Mouse (Mus musculus) gastrocnemius, adult 2 months (tissue): ENCODE measurements around the gene Hoxd9. TPM values are rescaled to one million over a fixed set of nuclear protein-coding genes. Genes with fewer than 3 reads are reported as not detected.

Experiments used
- DNase-seq: peaks from one replicate; pipeline ENCODE4 v3.0.0; 2022
- H3K27ac ChIP-seq: fragments of 200-600 bp; 2 replicates; pipeline ENCODE4 v1.8.1; 2022; ENCODE audit warnings: mild to moderate bottlenecking
- H3K4me3 ChIP-seq: fragments of 200-600 bp; 2 replicates; pipeline ENCODE4 v1.8.1; 2022; ENCODE audit warnings: mild to moderate bottlenecking, moderate library complexity
- CTCF ChIP-seq: fragments of 200-600 bp; IDR thresholded peaks from 2 replicates; pipeline ENCODE4 v1.8.1; 2022; ENCODE audit warnings: antibody characterized with exemption, mild to moderate bottlenecking, moderate library complexity
- intact Hi-C: fragments of 180-260 bp; cut with DNase I; formaldehyde crosslinking; loops from one replicate; pipeline ENCODE4 v1.15.1; 2025
- microRNA-seq: library from miRNA; unstranded; fragments of <30 nt; microRNA quantifications from one replicate; pipeline ENCODE4 v1.2.0, GENCODE M21; 2021
- total RNA-seq, 2 experiments: library from RNA; stranded (reverse); gene quantifications; 2 replicates each; pipeline ENCODE4 v1.2.3; 2021

Hoxd9 gene
- total RNA-seq, 2 experiments from 2014 or later: 15.8 to 19.1 TPM

- Histone ChIP-seq H3K27ac (no peak overlapping the region), H3K4me3 (no peak overlapping the region)
- DNase-seq: no peak
- TF ChIP-seq CTCF: no peak
- intact Hi-C loops: no loop called here
These were observed 41.9 kb downstream of the Hoxd9 start for GRCm38 (mm10) chr2:74739476-74739800.

DNA sequence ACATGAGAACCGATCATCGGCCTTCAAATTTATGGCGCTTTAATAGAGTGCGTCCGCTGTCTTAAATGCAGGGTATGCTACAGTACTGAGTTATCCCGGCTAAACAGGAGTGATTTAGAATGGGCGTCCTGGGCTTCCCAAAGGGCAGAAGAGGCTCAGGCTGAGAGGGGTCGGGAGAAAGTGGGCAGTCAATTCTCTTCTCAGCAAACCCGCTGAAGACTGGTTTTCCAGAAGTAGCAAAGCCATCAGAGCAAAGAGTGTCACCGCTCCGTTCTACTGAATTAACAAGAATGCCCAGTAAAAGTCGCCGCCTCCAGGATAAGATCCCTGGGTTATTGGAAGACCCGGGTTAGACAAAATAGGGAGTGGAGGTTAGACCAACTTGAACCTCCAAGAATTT lies 42.3 kb downstream of the Hoxd9 start:
- H3K4me3 ChIP-seq: peak overlapping the region; percentile 68
- intact Hi-C loops: no loop called here
- no peak for TF ChIP-seq CTCF

DNA sequence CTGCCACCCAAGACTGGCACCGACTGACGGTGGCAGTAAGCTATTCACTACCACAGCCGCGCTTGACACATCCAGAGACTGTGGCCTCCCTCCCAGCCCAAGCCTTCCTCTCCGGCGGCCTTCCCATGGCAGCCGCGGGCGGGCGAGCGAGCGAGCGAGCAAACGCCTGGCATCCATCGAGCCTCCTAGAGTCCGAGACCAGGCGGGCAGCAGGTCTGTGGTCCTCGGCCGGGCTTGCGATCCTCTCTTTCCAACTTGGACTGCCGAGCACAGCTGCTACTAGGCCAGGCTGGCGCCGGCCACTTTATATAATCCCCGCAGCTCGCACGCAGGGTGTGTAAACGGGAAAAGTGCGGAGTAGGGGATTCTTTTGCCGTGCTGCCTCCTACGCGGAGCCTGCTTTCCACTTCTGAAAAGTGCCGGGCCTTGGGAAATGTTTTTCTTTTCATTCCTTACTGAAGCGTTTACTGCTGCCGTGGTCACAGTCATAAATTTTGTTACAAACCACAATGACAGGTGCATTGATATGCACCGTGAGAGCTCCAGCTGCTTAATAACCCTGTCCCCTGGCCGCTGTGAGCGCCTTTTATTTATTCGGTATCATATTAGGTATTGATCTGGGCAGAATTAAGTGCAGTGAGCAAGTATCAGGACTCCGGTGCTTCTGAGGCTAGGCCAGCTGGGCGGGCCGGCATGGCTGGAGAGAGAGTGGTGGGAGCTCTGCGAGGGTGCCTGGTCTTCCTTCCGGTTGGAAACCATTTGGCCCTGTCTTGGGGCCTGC lies 43.0 kb downstream of the Hoxd9 start:
- Histone ChIP-seq H3K27ac (peak overlapping the region; percentile 38; the same call in 1 of the 2 replicates), H3K4me3 (peak overlapping the region; percentile 68)
- intact Hi-C loops: no loop called here
- TF ChIP-seq CTCF: no peak
- peak; percentile 56 for DNase-seq

More for the DNA sequence above, 42.3 kb downstream of the Hoxd9 start:
- DNase-seq: no peak
- H3K27ac ChIP-seq: no peak overlapping the region; the same call in 1 of the 2 replicates

- intact Hi-C loops: no loop called here
- DNase-seq: no peak
- H3K27ac ChIP-seq: no peak overlapping the region
- no peak overlapping the region for H3K4me3 ChIP-seq
- no peak for TF ChIP-seq CTCF
These were observed 43.9 kb downstream of the Hoxd9 start for GRCm38 (mm10) chr2:74741252-74741978.

DNA sequence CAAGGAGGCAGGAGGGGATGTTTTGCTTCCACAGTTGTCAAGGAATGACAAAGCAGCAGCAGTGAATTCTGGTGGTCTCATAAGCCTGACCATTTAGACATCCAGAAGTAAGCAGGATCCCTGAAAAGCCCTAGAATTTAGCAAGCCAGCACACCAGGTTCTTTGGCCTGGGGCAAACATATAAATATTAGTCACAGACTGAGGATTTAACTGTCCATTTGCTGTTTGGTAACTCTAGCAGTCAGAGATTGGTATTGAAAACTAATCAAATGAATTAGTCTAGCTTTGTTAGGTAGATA lies 44.4 kb downstream of the Hoxd9 start:
- Histone ChIP-seq H3K27ac (no peak overlapping the region), H3K4me3 (no peak overlapping the region)
- no peak for TF ChIP-seq CTCF
- DNase-seq: no peak
- intact Hi-C loops: no loop called here

- TF ChIP-seq CTCF: no peak
- no peak overlapping the region for H3K27ac ChIP-seq
- no peak overlapping the region for H3K4me3 ChIP-seq
- intact Hi-C loops: no loop called here
- DNase-seq: no peak
These were observed 48.2 kb downstream of the Hoxd9 start for GRCm38 (mm10) chr2:74745540-74746297.

- DNase-seq: no peak
- H3K27ac ChIP-seq: no peak overlapping the region
- H3K4me3 ChIP-seq: peak overlapping the region; percentile 24; the same call in 1 of the 2 replicates
- intact Hi-C loops: no loop called here
- TF ChIP-seq CTCF: no peak
These were observed 48.9 kb downstream of the Hoxd9 start for GRCm38 (mm10) chr2:74746298-74746921.

DNA sequence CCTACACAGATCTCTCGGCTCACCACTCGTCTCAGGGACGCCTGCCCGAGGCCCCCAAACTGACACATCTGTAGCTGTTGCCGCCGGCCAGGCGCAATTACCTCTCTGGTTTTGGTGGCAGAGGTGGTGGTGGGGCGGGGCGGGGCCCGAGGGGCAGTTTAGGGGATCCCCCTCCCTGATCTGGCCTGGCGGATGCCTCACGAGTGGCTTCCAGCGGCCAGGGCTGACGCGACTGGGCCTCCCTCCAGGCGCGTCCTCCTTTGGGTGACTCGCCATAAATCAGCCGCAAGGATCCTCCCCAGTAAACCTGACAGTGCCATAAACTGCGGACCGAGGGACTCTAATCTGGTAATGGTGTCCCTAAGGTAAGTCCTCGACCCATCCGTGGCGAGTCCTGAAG lies 49.5 kb downstream of the Hoxd9 start:
- no peak for DNase-seq
- intact Hi-C loops: no loop called here
- Histone ChIP-seq H3K27ac (no peak overlapping the region), H3K4me3 (no peak overlapping the region)
- TF ChIP-seq CTCF: no peak

DNA sequence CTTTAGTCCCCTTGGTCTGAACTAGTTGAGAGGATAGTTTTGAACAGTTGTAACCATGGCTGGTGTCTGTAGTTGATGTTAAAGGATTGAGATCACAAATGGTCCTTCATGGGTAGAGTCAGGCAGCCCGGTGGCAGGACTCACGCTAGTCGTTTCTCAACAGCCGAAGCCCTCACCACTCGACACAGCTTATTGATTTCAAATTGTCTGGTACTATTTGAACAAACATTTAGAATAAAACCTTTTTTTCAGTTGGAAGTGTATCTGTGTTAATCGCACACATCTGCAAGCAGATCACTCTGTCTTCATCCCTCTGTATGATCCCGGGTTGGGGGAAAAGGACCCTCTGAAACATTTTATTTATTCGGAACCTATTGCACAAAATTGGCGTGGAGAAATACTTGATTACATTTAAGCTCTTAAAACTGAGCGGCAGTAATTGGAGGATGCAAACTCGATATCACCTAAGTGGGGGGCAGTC lies 50.2 kb downstream of the Hoxd9 start:
- H3K4me3 ChIP-seq: no peak overlapping the region

DNA sequence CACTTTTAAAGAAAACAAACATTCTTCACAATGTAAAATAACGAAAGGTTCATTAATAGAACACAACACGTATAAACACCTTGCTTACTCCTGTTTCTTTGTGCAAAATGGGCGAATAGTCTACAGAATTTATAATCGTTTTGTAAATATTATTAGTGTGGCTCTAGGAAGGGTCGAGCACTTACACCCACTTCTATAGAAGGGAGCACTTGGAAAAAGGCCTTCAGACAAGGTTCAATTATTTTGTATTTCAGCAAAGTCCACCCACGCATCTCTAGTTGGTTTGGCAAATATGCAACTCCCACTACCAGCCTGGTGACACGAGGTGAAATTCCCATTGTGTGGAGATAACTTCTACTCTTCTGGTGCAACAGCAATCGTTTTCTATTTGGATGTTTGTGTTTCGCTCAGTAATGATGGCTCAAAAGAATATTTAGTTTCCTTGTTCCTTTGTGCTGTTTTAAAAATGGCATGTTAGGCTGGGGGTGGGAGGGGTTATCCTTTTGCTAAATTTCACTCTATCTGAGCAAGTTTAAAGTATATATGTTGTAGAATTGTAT lies 51.0 kb downstream of the Hoxd9 start:
- TF ChIP-seq CTCF: no peak
- Histone ChIP-seq H3K27ac (no peak overlapping the region), H3K4me3 (no peak overlapping the region)
- no peak for DNase-seq
- intact Hi-C loops: no loop called here

More for the DNA sequence above, 50.2 kb downstream of the Hoxd9 start:
- H3K27ac ChIP-seq: no peak overlapping the region
- intact Hi-C loops: no loop called here
- TF ChIP-seq CTCF: no peak
- no peak for DNase-seq

- TF ChIP-seq CTCF: no peak
- peak overlapping the region; percentile 65 for H3K4me3 ChIP-seq
- intact Hi-C loops: no loop called here
- peak; percentile 58 for DNase-seq
- H3K27ac ChIP-seq: no peak overlapping the region; the same call in 1 of the 2 replicates
These were observed 52.0 kb downstream of the Hoxd9 start for GRCm38 (mm10) chr2:74749337-74750121.

Small RNA genes lying within 50 kb of the gene (microRNA-seq; reads per million reads assigned to microRNA genes)
- gene Gm44463 (not detected), gene Mir10b (33,583 reads per million, percentile 96 among the genes with 10 or more reads in this experiment)

Other genes starting within 250 kb of the Hoxd9 start
- gene Lnpk, start 118.3 kb upstream of the Hoxd9 start, total RNA-seq: 10 to 100 TPM; 47.4 to 56.8 TPM
- not detected for gene Evx2, start 38.2 kb upstream of the Hoxd9 start, total RNA-seq
- not detected for gene Hoxd13, start 29.4 kb upstream of the Hoxd9 start, total RNA-seq
- not detected for gene Hoxd12, start 22.7 kb upstream of the Hoxd9 start, total RNA-seq
- not detected for gene Hoxd11, start 18.2 kb upstream of the Hoxd9 start, total RNA-seq
- 1 to 10 TPM; 4.0 to 4.8 TPM for gene Hoxd10, start 5.8 kb upstream of the Hoxd9 start, total RNA-seq
- 10 to 100 TPM; 39.3 to 49.0 TPM for gene Hoxd8, start 6.9 kb downstream of the Hoxd9 start, total RNA-seq
- gene Hoxd3, start 14.2 kb downstream of the Hoxd9 start, total RNA-seq: not detected
- gene Hoxd4, start 14.2 kb downstream of the Hoxd9 start, total RNA-seq: 1 to 10 TPM; 1.4 to 2.0 TPM
- under 1 TPM; 0.08 to 0.36 TPM for gene Gm28230, start 29.0 kb downstream of the Hoxd9 start, total RNA-seq
- gene Hoxd1, start 65.3 kb downstream of the Hoxd9 start, total RNA-seq: not detected
- gene Mtx2, start 128.1 kb downstream of the Hoxd9 start, total RNA-seq: 10 to 100 TPM; 24.4 to 46.4 TPM